Mouse (Mus musculus) layer of hippocampus, adult 9-11 months (tissue): ENCODE measurements around the gene Slc35e4.
"Not testable (repeated sequence)": the region's sequence is repeated elsewhere in the genome, so short reads cannot be mapped to it uniquely, and the experiment has no call there.

Experiments
- DNase-seq: peaks from one replicate; pipeline ENCODE4 v3.0.0; 2022

Slc35e4 gene

DNA sequence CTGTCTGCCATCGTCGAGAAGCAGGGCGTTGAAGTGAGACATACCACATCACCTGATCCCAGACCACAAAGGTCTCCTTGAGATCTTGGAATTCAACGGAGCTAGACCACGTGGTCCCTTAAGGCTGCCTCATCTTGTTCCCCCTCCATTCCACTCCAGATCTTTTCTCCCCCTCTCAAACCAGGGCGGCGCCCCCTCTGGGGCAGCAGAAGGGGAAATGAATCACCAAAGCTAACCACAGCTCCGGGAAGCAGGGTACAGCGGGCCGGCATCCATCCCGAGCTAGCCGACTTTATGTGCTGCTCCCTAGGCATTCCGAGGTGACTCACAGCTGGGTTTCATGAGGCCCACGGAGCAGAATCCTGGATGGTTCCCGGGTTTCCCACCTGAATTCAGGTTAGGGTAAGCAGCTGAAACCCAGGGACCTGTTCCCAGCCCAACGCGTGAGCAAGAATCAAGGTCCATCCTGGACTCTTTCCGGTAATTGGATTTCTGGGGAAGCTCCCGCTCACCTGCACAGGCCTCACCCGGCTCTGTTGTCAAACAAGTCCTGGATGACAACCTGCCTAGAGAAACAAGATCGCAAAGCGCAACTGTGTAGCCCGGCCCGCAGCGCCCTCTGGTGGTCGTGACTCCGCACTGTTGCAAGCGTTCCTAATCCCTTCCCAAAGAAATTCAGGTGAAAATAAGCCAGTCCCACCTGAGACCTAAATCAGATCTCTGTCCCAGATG is at the start of gene Slc35e4:
Gene Slc35e4 (minus strand): TSS at position 556 of the 732 bp plus-strand sequence.
- DNase-seq = peak; percentile 75

DNA sequence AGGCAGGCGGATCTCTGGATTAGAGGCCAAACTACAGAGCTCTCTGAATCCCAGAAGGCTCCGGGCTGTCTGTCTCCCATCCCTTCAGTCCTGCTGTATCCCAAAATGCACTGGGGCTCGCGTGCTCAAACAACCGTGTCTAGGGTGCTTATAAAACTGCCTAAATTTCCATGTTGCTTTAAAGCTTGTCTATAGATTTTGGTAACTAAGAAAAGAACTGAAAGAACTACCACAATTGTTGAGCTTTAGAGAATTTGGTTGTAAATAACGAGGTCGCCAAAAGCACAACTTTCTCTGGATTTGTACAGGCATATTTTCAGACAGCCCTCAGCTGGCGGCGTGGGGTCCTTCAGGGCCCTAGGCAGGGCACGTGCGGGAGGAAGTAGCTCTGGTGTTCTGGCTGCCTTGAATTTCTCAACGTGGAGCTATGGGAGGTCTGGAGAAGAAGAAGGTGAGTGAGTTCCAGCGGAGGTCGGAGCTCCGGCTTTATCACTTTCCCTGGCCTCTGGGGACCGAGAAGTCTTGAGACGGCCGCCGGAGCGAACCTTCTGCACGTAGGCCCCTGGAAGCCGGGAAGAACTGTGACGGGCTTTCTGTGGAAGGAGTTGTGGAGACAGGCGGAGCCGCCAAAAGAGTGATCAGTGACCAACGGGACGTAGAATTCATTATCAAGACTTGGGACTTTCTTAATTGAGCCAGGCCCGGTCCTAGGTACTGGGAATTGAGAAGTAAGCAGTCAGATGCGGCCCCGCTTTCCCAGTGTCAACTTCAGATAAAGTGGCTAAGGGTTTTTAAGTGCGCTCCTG is 49.3 kb upstream of the Slc35e4 start, which contains the start of gene Pes1:
Gene Pes1 (plus strand): TSS at position 366 of the 806 bp plus-strand sequence.
- peak; percentile 84 for DNase-seq

DNA sequence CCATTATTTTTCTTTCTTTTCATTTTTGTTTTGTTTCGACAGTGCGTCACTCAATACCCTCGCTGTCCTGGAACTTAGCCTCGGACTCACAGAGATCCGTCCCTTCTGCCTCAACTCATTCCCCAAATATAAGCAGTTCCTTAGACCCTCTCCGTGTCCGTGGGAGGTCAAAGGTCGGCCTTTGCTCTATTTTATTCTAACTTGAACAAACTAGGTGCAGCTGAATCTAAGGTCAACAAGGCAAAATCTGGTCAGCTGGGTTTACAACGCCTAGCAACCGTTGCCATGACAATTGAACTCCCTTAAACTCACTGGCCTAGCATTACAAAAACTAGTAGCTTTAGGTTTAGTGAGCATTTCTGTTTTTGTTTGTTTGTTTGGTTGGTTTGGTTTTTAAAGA is 48.7 kb upstream of the Slc35e4 start:
- DNase-seq = no peak

DNA sequence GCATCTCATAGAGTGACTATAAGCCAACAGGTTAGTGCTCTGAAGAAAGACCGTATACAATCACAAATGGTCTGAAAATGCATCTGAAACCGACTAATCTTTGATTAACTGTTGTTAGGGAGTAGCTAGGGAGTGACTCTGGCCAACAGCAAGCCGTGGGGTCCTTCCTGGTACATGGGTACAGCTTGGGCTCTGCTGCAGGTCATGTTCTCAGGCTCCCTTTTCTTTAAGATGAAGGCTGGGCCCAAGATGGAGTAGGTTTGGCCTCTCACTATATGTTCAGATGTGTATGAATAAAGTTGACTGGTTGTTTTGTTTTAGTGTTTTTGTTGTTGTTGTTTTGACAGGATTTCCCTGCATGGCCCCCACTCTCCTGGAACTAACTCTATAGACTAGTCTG is 47.3 kb upstream of the Slc35e4 start:
- DNase-seq = no peak

DNA sequence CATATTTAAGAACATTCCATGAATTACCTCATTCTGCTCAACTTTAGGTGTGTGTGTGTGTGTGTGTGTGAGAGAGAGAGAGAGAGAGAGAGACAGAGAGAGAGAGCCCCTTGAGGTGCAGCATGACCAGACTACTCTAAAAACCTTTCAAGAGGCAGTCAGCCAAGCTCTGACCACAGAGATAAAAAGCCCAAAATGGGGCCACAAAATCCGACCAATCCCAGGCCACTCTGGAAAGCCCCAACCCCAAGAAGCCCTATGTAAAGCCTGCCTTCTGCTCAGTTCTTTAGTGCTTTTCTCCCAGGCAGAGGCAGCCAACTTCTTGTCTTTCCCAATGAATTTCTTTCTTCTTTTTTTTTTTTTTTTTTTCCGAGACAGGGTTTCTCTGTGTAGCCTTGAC is 46.4 kb upstream of the Slc35e4 start:
- DNase-seq = no peak

DNA sequence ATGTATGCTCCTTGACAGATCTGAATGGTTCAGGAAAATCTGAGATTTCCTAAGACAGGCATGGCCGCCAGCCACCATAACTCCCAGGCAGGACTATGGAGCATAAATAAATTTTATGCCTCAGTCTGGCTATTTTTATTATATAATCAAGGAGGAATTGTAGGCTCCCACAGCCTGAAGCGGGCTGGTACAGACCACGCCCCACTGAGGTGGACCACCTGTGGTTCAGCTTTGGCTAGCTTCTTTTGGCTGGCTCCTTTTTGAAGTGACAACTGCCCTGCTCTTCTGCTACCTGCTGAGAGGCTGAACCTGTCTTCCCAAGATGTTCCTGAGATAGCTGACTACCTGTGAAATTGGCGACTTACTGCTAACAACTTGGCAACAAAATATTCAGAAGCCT is 40.9 kb upstream of the Slc35e4 start:
- DNase-seq = not testable (repeated sequence)

DNA sequence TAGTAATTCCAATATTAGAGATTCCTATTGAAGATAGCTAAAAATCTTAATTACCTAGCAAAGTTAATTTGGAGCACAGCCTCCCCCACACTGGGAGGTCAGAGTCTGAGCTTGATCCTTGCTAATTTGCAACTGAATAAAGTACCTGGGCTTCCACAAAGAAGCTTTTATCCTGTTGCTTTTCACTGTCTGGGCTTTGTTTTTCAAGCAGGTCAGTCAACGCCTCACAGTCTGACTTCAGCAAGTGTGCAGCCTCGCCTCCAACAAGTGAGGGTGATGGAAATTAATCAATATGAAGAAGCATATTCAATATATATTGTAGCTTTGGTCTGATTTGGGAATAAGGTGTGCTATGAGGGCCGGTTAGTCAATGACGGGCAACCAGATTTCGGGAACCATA is 40.4 kb upstream of the Slc35e4 start:
- not testable (repeated sequence) for DNase-seq

DNA sequence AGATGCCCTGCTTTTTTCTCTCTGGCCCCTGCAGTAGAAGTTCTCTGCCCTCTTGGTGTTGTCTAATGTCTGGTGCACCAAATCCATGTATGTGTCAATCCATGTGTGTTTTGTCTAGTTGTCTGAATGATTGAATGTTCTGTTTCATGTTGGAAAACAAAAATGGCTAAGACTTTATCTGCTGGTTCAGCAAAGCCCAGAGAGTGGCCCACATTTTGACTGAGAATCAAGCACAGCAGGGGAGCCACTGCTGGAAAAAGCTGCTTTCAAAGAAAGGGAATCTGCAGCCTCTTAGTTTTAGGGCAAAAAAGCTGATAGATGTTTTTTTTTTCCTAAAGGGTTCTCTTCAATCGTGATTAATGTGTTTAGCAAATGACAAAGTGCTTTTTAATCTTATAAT is 31.9 kb upstream of the Slc35e4 start:
- DNase-seq = no peak

DNA sequence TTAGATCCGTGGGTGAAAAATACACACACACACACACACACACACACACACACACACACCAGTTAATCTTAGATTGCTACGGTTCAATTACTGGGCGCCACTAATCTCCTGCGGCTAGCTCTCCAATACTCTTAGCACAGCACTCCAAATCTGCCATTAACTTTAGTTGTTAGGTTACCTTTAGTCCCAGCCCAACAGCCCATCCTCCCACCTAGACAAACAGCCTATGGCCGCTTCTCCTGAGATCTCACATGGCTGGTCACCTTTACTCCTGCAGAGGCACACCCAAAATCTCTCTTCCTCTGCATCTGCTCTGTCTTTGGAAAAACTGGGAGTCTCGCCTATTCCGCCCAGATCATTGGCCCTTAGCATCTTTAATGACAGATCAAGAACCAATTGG is 26.9 kb upstream of the Slc35e4 start:
- DNase-seq = no peak

DNA sequence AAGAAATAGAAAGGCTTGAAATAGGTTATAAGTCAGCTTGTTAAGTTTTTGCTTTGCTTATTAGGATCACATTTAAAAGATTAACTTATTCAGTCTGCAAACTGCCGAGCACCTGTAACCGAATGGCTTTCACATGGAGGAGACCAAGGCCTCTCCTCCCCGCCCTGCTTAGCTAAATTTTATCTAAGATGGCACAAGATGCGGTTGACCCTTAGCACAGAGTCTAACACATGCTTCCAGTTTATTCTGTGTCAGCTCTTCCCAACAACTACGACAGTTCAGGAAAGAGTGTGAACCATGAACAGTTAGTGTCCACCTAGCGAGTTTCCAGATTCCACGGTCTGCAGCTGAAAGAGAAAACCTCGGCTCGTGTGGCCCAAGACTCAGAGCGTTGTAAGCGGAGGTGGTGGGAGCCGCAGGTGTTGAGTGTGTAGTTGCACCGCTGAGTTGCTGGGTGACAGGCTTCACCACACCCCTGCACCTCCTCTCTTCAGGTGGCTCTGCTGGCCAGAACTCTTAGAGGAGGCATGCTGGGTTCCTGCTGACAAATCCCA is 22.9 kb upstream of the Slc35e4 start:
- DNase-seq = no peak

DNA sequence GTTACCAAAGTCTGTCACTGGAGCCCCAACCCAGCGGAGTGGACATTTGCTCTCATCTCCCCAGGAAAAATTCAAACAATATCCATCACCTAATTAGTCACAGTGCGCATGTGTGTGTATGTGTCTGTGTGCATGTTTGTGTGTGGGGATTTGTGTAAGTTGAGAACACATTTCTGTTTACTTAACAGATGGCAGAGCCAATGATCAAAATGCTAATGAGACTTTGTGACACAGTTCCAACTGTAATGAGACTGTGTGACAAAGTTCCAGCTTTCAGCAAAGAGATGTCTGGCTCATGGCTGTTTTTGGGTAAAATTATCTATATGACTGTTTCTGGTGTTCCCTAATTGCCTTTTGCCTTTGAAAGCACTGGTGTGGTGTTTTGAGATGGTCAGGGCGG is 21.9 kb upstream of the Slc35e4 start:
- no peak for DNase-seq

DNA sequence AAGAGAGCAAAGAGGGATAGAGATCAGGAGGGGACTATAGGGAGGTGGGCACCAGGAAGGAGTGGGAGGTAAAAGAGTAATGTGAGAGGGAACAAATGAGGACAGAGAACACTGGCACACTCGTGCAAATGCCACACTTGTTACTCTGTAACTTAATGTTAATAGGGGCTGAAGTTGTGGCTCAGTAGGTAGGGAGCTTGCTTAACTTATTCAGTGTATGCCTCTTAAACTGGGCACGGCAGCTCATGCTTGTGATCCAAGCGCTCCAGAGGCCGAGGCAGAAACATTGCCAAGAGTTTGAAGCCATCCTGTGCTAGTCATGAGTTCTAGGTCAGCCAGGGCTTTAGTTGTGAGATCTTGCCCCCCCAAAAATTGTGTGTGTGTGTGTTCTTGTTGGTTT is 20.7 kb upstream of the Slc35e4 start:
- DNase-seq = no peak

DNA sequence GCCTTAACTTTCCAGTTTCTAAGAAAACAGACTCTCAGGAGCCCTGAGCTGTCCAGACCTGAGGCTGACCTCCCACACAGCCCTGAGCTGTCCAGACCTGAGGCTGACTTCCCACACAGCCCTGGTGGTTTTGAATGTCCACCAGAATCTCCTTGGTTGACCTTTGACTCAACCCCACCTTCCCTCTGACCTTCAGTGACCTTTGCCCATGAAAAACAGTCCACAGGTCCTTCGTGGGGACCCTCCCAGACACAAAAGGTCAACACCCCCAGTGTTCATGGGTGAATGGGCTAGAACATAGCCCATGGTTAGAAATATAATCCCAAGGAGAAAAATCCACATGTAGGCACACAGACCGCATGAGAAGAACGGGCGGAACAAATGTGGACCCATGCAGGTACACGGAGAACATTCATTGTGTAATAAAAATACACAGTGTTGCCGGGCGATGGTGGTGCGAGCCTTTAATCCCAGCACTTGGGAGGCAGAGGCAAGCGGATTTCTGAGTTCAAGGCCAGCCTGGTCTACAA is 19.4 kb upstream of the Slc35e4 start:
- DNase-seq = no peak

DNA sequence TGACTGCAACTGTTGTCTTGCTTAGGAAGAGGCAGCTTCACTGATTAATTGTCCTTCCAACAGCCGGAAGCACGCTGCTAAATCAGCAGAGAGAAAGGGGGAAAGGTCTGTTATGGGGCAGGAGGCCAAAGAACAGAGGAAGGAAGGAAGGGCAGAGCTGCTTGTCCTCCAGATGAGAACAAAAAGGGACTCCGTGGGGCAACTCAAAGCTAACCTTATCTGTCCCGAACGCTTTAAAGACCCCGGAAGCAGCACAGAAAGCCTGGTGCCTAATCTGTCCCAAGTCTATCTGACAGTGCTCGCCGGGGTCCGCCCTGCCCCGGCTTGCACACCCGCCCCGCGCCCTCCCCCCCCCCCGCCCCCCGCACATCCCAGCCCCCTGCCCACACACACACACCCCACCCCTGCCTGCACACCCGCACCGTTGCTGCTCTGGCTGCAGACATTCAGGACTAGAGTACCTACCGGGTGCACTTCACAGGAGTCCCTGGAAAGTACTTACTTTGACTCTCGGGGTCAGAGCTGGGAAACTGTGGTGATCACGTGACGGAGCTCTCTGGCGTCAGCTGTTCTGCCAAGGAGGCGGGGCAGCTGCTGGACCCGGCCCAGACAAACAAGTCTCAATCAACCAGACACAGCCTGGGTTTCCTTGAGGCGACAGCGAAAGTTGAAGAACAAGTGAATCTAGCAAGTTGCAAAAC is 17.2 kb upstream of the Slc35e4 start, which contains the start of gene Tcn2:
Gene Tcn2 (minus strand): TSS at position 649 of the 701 bp plus-strand sequence.
- DNase-seq = peak; percentile 84

DNA sequence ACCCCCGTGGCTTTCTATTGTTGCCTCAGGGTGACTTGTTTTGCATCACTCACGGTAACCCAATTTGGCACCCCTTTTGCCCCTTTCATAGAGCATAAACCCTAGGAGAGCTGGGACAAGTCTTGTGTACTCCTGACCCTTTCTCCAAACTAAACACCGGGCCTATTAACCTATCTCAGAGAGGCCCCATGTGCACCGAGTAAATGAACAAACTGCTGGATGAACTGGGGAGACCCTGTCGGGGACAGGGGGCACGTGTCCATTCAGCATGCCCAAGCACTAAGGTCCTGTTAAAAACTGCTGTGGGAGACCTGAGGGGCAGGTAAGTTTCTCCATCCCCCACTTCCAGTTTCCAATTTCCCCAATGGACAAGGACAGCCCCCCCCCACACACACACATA is 16.5 kb upstream of the Slc35e4 start:
- DNase-seq = no peak

DNA sequence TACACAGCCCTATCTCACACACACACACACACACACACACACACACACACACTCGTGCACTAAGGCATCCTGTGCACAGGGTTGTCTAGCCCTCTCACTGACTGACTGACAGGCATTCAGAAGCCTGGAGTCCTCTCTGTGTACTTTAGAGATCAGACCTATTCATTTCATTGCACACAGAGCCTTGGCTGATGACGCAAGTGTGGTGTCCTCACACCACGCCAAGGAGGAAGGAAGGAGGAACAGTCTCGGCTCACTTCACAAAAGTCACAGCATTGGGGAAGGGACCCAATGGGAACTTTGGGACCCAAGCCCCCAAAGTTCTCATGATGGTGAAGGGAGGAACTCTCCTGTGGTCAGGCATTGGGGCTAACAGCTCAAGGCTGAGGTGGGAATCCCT is 15.6 kb upstream of the Slc35e4 start:
- no peak for DNase-seq

DNA sequence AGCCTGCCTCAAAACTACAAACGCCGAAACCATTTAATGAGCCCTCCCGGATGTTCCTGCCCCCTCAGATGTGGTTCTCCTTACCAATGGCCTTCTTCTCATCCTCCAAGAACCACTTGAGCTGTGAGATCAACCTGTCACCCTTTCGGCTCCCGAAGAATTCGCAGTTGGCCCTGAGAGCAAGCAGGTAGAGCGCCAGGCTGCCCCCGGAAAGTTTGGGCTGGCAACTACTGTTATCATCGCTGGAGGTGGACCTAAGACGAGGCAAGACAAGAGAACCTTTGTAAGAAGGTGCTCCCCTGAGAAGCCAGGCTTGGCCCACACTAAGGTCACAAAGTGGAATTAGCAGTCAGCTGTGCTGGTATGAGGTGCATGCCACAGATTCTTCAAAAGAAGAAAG is 11.5 kb upstream of the Slc35e4 start:
- DNase-seq = no peak

DNA sequence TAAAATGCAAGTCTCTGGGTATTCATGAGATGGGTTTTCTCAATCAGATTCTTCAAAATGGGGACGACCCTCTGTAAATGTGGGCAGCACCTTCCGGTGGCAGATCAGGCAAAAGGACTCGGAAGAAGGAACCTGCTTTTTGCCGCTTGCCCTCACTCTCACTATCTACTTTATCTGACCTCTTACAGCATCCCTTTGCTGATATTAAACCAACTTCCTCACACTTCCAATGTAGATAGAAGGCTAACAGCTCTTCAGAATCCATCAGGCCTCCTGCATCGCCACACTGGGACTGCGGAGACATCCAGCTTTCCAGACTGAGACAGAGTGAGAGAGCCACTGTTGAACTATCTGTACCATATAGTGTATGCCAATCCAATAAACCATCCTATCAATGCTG is 8.3 kb upstream of the Slc35e4 start:
- no peak for DNase-seq

DNA sequence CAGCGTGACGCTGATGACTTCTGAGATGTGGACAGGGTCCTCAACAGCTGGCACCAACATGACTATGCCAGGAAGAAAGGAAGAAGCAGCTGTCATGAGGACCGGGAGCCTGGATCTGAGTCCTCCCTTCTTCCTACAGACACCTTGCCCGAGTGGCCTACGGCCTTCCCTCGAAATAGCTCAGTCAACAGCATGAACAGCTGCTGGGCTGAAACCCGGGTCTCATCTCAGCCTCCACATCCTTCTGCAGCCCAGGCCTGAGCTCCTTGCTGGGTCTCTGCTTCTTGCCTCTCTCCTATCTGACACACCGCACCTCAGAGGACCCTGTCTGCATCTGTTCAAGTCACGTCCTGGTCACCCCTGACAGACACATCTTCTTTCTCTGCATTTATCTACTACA is 7.7 kb upstream of the Slc35e4 start:
- DNase-seq = no peak

DNA sequence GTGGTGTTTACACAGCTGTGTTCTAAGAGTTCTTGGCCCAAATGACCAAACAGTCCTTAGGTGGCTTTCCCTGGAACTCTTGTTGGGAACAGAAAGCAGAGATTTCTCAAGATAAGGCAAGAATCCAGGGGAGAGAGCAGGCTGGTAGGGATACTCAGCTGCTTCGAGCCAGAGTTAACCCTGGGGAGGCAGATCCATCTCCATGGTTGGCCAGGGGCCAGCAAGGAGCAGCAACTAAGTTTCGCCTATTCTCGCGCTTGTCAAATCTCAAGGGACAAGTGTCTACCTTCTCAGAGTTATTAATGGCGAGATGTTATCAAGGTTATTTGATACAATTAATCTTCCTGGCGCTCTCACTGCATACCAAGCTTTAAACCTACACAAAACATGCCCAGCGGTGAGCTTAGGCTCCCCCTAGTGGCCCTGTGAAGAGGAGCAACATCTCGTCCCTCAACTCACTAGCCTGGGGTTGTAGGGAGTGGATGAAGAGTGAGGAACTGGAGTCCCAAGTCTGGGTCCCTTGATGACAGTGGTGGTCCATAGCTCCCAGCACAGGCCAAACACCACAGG is 6.9 kb upstream of the Slc35e4 start:
- DNase-seq = no peak

DNA sequence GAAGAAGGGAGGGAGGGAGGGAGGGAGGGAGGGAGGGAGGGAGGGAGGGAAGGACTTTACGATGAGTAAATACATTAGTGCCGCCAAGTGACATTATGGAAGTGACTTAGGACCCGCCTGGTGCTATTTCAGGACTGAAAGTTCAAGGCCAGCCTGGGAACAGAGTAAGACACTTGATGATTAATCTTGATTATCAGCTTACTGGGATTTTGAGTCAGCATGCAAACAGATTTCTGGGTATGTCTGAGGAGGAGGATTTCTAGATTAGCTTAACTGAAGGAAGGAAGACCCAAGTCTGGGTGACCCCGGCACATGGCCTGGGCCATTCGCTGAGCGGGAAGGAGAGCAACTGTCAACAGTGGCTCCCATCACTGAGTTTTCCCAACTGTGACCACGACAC is 6.0 kb upstream of the Slc35e4 start:
- DNase-seq = no peak

DNA sequence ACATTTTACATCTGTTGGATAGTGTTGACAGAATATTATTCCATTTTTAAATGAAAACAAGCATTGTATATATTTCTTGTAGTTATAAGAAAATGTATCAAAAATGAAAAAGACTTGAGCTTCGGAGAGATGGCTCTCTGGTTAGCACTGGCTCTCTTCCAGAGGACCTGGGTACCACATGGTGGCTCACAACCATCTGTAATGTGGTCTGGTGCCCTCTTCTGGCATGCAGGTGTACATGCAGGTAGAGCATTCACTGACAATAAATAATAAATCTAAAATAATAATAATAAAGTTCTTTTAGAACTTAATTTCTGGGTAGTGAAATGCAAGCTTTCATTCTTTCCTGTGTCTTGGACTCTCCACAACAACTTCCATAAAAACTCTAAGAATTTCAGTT is 4.3 kb upstream of the Slc35e4 start:
- DNase-seq = no peak
